Mouse (Mus musculus): ENCODE measurements at regions not wholly inside any gene's neighbourhood (a gene's known extent, or its start where the extent isn't known, plus 50 kb on each side); places are given as distances from the start of the nearest gene placed in this dataset.

GRCm38 (mm10) chr1:35978766-35979165 lies 89.4 kb upstream of the Hs6st1 start:
- peak in 1 of 2 experiments; percentile 32 for DNase-seq

- DNase-seq: no peak
Observed at GRCm38 (mm10) chr1:35981226-35981625, 87.0 kb upstream of the Hs6st1 start.

GRCm38 (mm10) chr1:35983361-35983760 lies 84.8 kb upstream of the Hs6st1 start:
- DNase-seq: no peak

GRCm38 (mm10) chr1:35985318-35985717 lies 82.9 kb upstream of the Hs6st1 start:
- DNase-seq: no peak

GRCm38 (mm10) chr1:35986666-35987065 lies 81.5 kb upstream of the Hs6st1 start:
- no peak for DNase-seq

- no peak for DNase-seq
Observed at GRCm38 (mm10) chr1:35992227-35992909, 75.8 kb upstream of the Hs6st1 start.

- peak in 1 of 2 experiments; percentile 17 for DNase-seq
Observed at GRCm38 (mm10) chr1:35992937-35993336, 75.3 kb upstream of the Hs6st1 start.

- no peak for DNase-seq
Observed at GRCm38 (mm10) chr1:35995691-35996090, 72.5 kb upstream of the Hs6st1 start.

- no peak for DNase-seq
Observed at GRCm38 (mm10) chr1:36001319-36001718, 66.9 kb upstream of the Hs6st1 start.

GRCm38 (mm10) chr1:36001821-36002220 lies 66.4 kb upstream of the Hs6st1 start:
- DNase-seq: no peak

GRCm38 (mm10) chr1:36003592-36003991 lies 64.6 kb upstream of the Hs6st1 start:
- DNase-seq: no peak

GRCm38 (mm10) chr1:36008598-36008997 lies 59.6 kb upstream of the Hs6st1 start:
- DNase-seq: no peak

GRCm38 (mm10) chr1:36009010-36009619 lies 59.1 kb upstream of the Hs6st1 start:
- peak; percentile 30 to 64 for DNase-seq

- no peak for DNase-seq
Observed at GRCm38 (mm10) chr1:36010151-36010550, 58.0 kb upstream of the Hs6st1 start.

GRCm38 (mm10) chr1:36010834-36011233 lies 57.4 kb upstream of the Hs6st1 start:
- no peak for DNase-seq

GRCm38 (mm10) chr1:36012081-36012765 lies 56.0 kb upstream of the Hs6st1 start:
- no peak for DNase-seq

GRCm38 (mm10) chr1:36013823-36014341 lies 54.3 kb upstream of the Hs6st1 start:
- DNase-seq: no peak

GRCm38 (mm10) chr1:36014372-36014771 lies 53.8 kb upstream of the Hs6st1 start:
- no peak for DNase-seq

- DNase-seq: no peak
Observed at GRCm38 (mm10) chr1:36015210-36015609, 53.0 kb upstream of the Hs6st1 start.

GRCm38 (mm10) chr1:36016566-36016965 lies 51.6 kb upstream of the Hs6st1 start:
- no peak for DNase-seq

- no peak for DNase-seq
Observed at GRCm38 (mm10) chr1:36017061-36017461, 51.1 kb upstream of the Hs6st1 start.

- DNase-seq: no peak
Observed at GRCm38 (mm10) chr1:36017656-36018055, 50.5 kb upstream of the Hs6st1 start.

All from cerebellum, postnatal 25 days (tissue).